Mouse (Mus musculus) CH12.LX (cell line): Measurements from ENCODE around the gene Kalrn.

Experiments
- CHD2 ChIP-seq: IDR thresholded peaks from 2 replicates; pipeline ENCODE4 v1.6.1; 2011; ENCODE audit warnings: low read length, improper control_type of control experiment
- MAFK ChIP-seq: IDR thresholded peaks from 2 replicates; pipeline ENCODE4 v1.6.1; 2011; ENCODE audit warnings: low read length, improper control_type of control experiment; ENCODE audit not compliant: insufficient replicate concordance
- TCF12 ChIP-seq: IDR thresholded peaks from 2 replicates; pipeline ENCODE4 v1.6.1; 2014; ENCODE audit warnings: low read depth, mild to moderate bottlenecking, inconsistent platforms, low read length, improper control_type of control experiment

- TF ChIP-seq CHD2 (no peak), MAFK (no peak), TCF12 (no peak)
Measured at GRCm38 (mm10) chr16:34157386-34158135, 415.8 kb downstream of the Kalrn start.
